Mouse (Mus musculus) lung, postnatal 0 days (tissue): ENCODE measurements around the gene Ptgis. TPM values are rescaled to one million over a fixed set of nuclear protein-coding genes. Genes with fewer than 3 reads are reported as not detected.

Experiments
- ATAC-seq: fragments of 200-750 bp; cut with Nextera tagmentation; 2 replicates; pipeline ENCODE4 v1.8.0; 2017; ENCODE audit warnings: moderate library complexity
- DNase-seq: peaks from one replicate; pipeline ENCODE4 v3.0.0-alpha.2; 2016; ENCODE audit warnings: low spot score
- H3K27ac ChIP-seq: fragments of 300-500 bp; sonication (generic); 2 replicates; pipeline ENCODE4 v1.5.1; 2014; ENCODE audit warnings: antibody characterized with exemption, mild to moderate bottlenecking, low read length, mixed read lengths
- H3K27me3 ChIP-seq: fragments of 300-500 bp; sonication (generic); replicated peaks from 2 replicates; pipeline ENCODE4 v1.6.1; 2014; ENCODE audit warnings: low read length, mixed read lengths; ENCODE audit not compliant: insufficient read depth
- H3K36me3 ChIP-seq: fragments of 300-500 bp; sonication (generic); 2 replicates; pipeline ENCODE4 v1.6.1; 2014; ENCODE audit warnings: low read length, mixed read lengths; ENCODE audit not compliant: insufficient read depth
- H3K4me1 ChIP-seq: fragments of 300-500 bp; sonication (generic); 2 replicates; pipeline ENCODE4 v1.6.1; 2014; ENCODE audit warnings: antibody characterized with exemption, low read depth, low read length, mixed read lengths; ENCODE audit not compliant: insufficient read depth
- H3K4me2 ChIP-seq: fragments of 300-500 bp; sonication (generic); replicated peaks from 2 replicates; pipeline ENCODE4 v1.6.1; 2014; ENCODE audit warnings: low read depth, mild to moderate bottlenecking, low read length, moderate library complexity, mixed read lengths
- H3K4me3 ChIP-seq: fragments of 300-500 bp; sonication (generic); 2 replicates; pipeline ENCODE4 v1.5.1; 2014; ENCODE audit warnings: low read depth, low read length
- H3K9ac ChIP-seq: fragments of 300-500 bp; sonication (generic); replicated peaks from 2 replicates; pipeline ENCODE4 v1.6.1; 2014; ENCODE audit warnings: low read depth, mild to moderate bottlenecking
- H3K9me3 ChIP-seq: fragments of 300-500 bp; sonication (generic); 2 replicates; pipeline ENCODE4 v1.6.1; 2016; ENCODE audit warnings: low read length, mixed read lengths
- CTCF ChIP-seq: IDR thresholded peaks from 2 replicates; pipeline ENCODE4 v1.5.1; 2016; ENCODE audit warnings: antibody characterized with exemption, mild to moderate bottlenecking
- EP300 ChIP-seq: IDR thresholded peaks from 2 replicates; pipeline ENCODE4 v1.6.1; 2016; ENCODE audit warnings: antibody characterized with exemption, mild to moderate bottlenecking, control low read depth
- WGBS: fragments of 180-500 bp; shearing (Covaris S2); extraction: QIAGEN DNeasy Blood & Tissue Kit; methylation state at CpG from one replicate; pipeline ENCODE4 v1.1.7; 2014; 5-methylcytosine and 5-hydroxymethylcytosine counted together
- polyA plus RNA-seq: library from polyadenylated mRNA; unstranded; fragments of >200 nt; fragmentation: Nextera tagmentation; extraction: Ambion mirVana; gene quantifications from 2 replicates; pipeline ENCODE4 v1.2.1, GENCODE M21; 2015

Gene Ptgis
- polyA plus RNA-seq, 1 experiment from 2014 or later = 37.9 TPM

GRCm38 (mm10) chr2:167250003-167250735, 9.8 kb upstream of the Ptgis start:
- Histone ChIP-seq H3K27me3 (no peaks in the 10 kb centered on the region), H3K9ac (no peak overlapping the region), H3K27ac (peak overlapping the region; percentile 75), H3K4me3 (no peak overlapping the region), H3K9me3 (no peaks in the 10 kb centered on the region), H3K4me1 (peaks cover 8% of the 10 kb centered on the region; the same call in 1 of the 2 replicates), H3K4me2 (no peak overlapping the region), H3K36me3 (no peaks in the 10 kb centered on the region)
- 31% methylated on average over 11 of the region's 11 CpGs for WGBS
- DNase-seq (no peak), ATAC-seq (no peak)
- TF ChIP-seq EP300 (no peak), CTCF (no peak)

GRCm38 (mm10) chr2:167249591-167249990, 9.2 kb upstream of the Ptgis start:
- Histone ChIP-seq H3K4me2 (no peak overlapping the region), H3K4me3 (no peak overlapping the region), H3K27ac (peak overlapping the region; percentile 75), H3K27me3 (no peaks in the 10 kb centered on the region), H3K36me3 (no peaks in the 10 kb centered on the region), H3K9me3 (no peaks in the 10 kb centered on the region), H3K4me1 (peaks cover 8% of the 10 kb centered on the region; the same call in 1 of the 2 replicates), H3K9ac (no peak overlapping the region)
- DNase-seq (peak; percentile 90), ATAC-seq (peak; percentile 83)
- WGBS = 55% methylated on average over 3 of the region's 3 CpGs
- TF ChIP-seq EP300 (peak; percentile 68), CTCF (no peak)

GRCm38 (mm10) chr2:167247823-167248222, 7.4 kb upstream of the Ptgis start:
- H3K27me3 ChIP-seq = no peaks in the 10 kb centered on the region
- no peak overlapping the region for H3K9ac ChIP-seq
- no peaks in the 10 kb centered on the region for H3K36me3 ChIP-seq
- DNase-seq (no peak), ATAC-seq (no peak)
- WGBS = 45% methylated on average over 2 of the region's 2 CpGs
- H3K4me3 ChIP-seq = no peak overlapping the region
- H3K27ac ChIP-seq = peak overlapping the region; percentile 38; the same call in 1 of the 2 replicates
- TF ChIP-seq CTCF = no peak
- TF ChIP-seq EP300 = no peak
- H3K4me2 ChIP-seq = no peak overlapping the region
- H3K9me3 ChIP-seq = no peaks in the 10 kb centered on the region
- peaks cover 8% of the 10 kb centered on the region; the same call in 1 of the 2 replicates for H3K4me1 ChIP-seq

- 47% methylated on average over 7 of the region's 7 CpGs for WGBS
- TF ChIP-seq CTCF (no peak), EP300 (peak; percentile 60; the same call in 1 of the 2 replicates)
- H3K4me1 ChIP-seq = peaks cover 8% of the 10 kb centered on the region; the same call in 1 of the 2 replicates
- no peaks in the 10 kb centered on the region for H3K36me3 ChIP-seq
- peak; percentile 16 for ATAC-seq
- DNase-seq = peak; percentile 73
- H3K4me3 ChIP-seq = no peak overlapping the region
- H3K9ac ChIP-seq = no peak overlapping the region
- H3K4me2 ChIP-seq = no peak overlapping the region
- H3K9me3 ChIP-seq = no peaks in the 10 kb centered on the region
- H3K27ac ChIP-seq = peak overlapping the region; percentile 59; the same call in 1 of the 2 replicates
- no peaks in the 10 kb centered on the region for H3K27me3 ChIP-seq
These were observed 6.3 kb upstream of the Ptgis start for GRCm38 (mm10) chr2:167246704-167247103.

GRCm38 (mm10) chr2:167244892-167245291, 4.5 kb upstream of the Ptgis start:
- ATAC-seq (no peak), DNase-seq (no peak)
- 77% methylated on average over 4 of the region's 4 CpGs for WGBS
- Histone ChIP-seq H3K27me3 (no peaks in the 10 kb centered on the region), H3K36me3 (no peaks in the 10 kb centered on the region), H3K4me3 (no peak overlapping the region), H3K9me3 (no peaks in the 10 kb centered on the region), H3K4me1 (peaks cover 5% of the 10 kb centered on the region; the same call in 1 of the 2 replicates), H3K27ac (no peak overlapping the region), H3K4me2 (no peak overlapping the region), H3K9ac (no peak overlapping the region)
- peak; percentile 35; the same call in 1 of the 2 replicates for TF ChIP-seq CTCF
- TF ChIP-seq EP300 = no peak

GRCm38 (mm10) chr2:167243831-167244563, 3.6 kb upstream of the Ptgis start:
- DNase-seq = peak; percentile 88
- no peak overlapping the region for H3K4me3 ChIP-seq
- H3K9me3 ChIP-seq = no peaks in the 10 kb centered on the region
- peak; percentile 67 for ATAC-seq
- peak; percentile 56; the same call in 1 of the 2 replicates for TF ChIP-seq EP300
- no peak for TF ChIP-seq CTCF
- H3K4me2 ChIP-seq = no peak overlapping the region
- no peak overlapping the region for H3K9ac ChIP-seq
- H3K36me3 ChIP-seq = no peaks in the 10 kb centered on the region
- H3K27ac ChIP-seq = 0 out of 2 replicates have a peak overlapping the region, but pooled peaks have one; percentile 26
- no peaks in the 10 kb centered on the region for H3K27me3 ChIP-seq
- WGBS = 75% methylated on average over 4 of the region's 4 CpGs
- peaks cover 5% of the 10 kb centered on the region; the same call in 1 of the 2 replicates for H3K4me1 ChIP-seq
